Mouse (Mus musculus): ENCODE results near the gene Frat1. TPM values are rescaled to one million over a fixed set of nuclear protein-coding genes. Genes with fewer than 3 reads are reported as not detected.
"Not testable (repeated sequence)": the region's sequence is repeated elsewhere in the genome, so short reads cannot be mapped to it uniquely, and the experiment has no call there.

Gene Frat1
- total RNA-seq, 2 experiments from 2014 or later: 1.7 to 2.5 TPM

- no peak for DNase-seq
These were observed 12.9 kb downstream of the Frat1 start for GRCm38 (mm10) chr19:41842706-41843105.

- no peak for DNase-seq
These were observed 14.6 kb downstream of the Frat1 start for GRCm38 (mm10) chr19:41844345-41844744.

- DNase-seq: peak; percentile 33 to 43
These were observed 16.8 kb downstream of the Frat1 start for GRCm38 (mm10) chr19:41846366-41847090.

GRCm38 (mm10) chr19:41847091-41847581 is 17.4 kb downstream of the Frat1 start:
- DNase-seq: peak; percentile 49 to 64

- DNase-seq: not testable (repeated sequence)
These were observed 17.8 kb downstream of the Frat1 start for GRCm38 (mm10) chr19:41847614-41847991.

GRCm38 (mm10) chr19:41847992-41848851 is 18.5 kb downstream of the Frat1 start, which contains the start of gene Frat2:
Gene Frat2, minus strand, starts transcription at chr19:41848132.
- peak; percentile 92 to 94 for DNase-seq

- DNase-seq: no peak
These were observed 20.4 kb downstream of the Frat1 start for GRCm38 (mm10) chr19:41850021-41850718.

GRCm38 (mm10) chr19:41850719-41851543 is 21.2 kb downstream of the Frat1 start:
- no peak for DNase-seq

- DNase-seq: no peak
These were observed 22.7 kb downstream of the Frat1 start for GRCm38 (mm10) chr19:41852423-41852822.

- no peak for DNase-seq
These were observed 27.5 kb downstream of the Frat1 start for GRCm38 (mm10) chr19:41857086-41857762.

- no peak for DNase-seq
These were observed 28.1 kb downstream of the Frat1 start for GRCm38 (mm10) chr19:41857816-41858310.

- DNase-seq: no peak
These were observed 36.9 kb downstream of the Frat1 start for GRCm38 (mm10) chr19:41866707-41867106.

- no peak for DNase-seq
These were observed 39.5 kb downstream of the Frat1 start for GRCm38 (mm10) chr19:41869296-41869695.

- not testable (repeated sequence) for DNase-seq
These were observed 40.2 kb downstream of the Frat1 start for GRCm38 (mm10) chr19:41869946-41870345.

- DNase-seq: no peak
These were observed 42.5 kb downstream of the Frat1 start for GRCm38 (mm10) chr19:41872285-41872684.

GRCm38 (mm10) chr19:41874356-41874755 is 44.6 kb downstream of the Frat1 start:
- no peak for DNase-seq

GRCm38 (mm10) chr19:41881842-41882241 is 52.1 kb downstream of the Frat1 start:
- DNase-seq: no peak
